Mouse (Mus musculus) lung, adult 2 months (tissue): ENCODE data around the gene Cnih3.

Source experiments
- CTCF ChIP-seq: fragments of 200-500 bp; IDR thresholded peaks from 2 replicates; pipeline ENCODE4 v1.5.1; 2011; ENCODE audit warnings: mild to moderate bottlenecking, low read length, control low read depth; ENCODE audit not compliant: insufficient read depth
- POLR2A ChIP-seq: fragments of 200-500 bp; IDR thresholded peaks from 2 replicates; pipeline ENCODE4 v1.6.1; 2011; ENCODE audit warnings: low read depth, mild to moderate bottlenecking, control low read depth, low read length, borderline replicate concordance; ENCODE audit errors: extremely low read depth

- TF ChIP-seq CTCF (no peak), POLR2A (no peak)
These were observed 46.8 kb downstream of the Cnih3 start for GRCm38 (mm10) chr1:181399179-181399578.
